Mouse (Mus musculus) kidney, postnatal 25 days (tissue): ENCODE results near the gene Dgcr2.
A peak's percentile ranks its signal among the peaks of the same experiment; 100 is the strongest.

ENCODE experiments used
- DNase-seq, 2 experiments: peaks; one replicate each; pipeline ENCODE4 v3.0.0; 2021; ENCODE audit warnings: mixed read lengths in 2 of 2

Gene Dgcr2

DNA sequence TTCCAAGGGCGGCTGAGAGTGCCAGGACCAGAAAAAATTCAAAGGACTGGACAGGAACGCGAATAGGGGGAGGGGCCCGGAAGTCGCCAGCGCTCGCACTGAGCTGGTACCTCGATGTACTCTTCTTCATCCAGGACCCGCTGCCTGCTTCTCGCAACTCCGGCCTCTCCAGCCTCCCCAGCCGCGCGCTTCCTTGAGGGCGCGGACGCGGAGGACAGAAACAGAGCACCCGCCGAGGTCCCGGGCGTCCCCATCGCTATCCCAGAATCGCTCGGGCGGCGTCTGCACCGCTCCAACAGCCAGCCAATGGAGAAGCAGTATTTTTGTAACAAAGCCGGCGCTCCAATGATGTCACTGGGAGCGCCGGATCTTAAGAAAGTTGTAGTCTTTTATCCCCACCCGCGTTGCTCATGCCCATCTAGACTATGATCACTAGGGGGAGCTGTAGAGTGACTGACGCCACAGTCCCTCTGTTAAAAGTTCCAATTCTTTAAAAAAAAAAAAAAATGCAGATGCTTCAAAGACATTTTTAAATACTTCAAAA, 12.8 kb upstream of the Dgcr2 start, which contains the start of gene Ess2:
Gene Ess2, minus strand, starts transcription at position 297 of the 544 bp plus-strand sequence.
- DNase-seq, result peak; percentile 90 to 96

DNA sequence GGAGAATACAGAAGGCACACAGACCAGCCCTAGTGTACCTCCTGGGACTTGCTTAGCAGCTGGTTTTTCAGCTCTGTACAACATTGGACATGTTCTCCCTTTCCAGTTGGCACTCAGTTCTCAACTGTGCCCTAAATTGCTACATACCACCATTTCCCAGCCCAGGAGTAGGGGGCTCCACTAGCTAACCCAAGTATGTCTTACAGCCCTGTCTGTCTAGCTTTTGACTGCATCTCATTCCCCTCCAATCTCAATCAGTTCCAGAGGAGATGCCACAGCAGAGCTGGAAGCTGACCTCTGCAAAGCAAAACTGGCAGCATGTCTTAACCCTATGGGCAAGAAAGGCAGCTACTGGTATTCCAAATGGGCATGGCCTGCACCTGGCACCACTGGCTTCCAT, 2.3 kb downstream of the Dgcr2 start:
- peak in 1 of 2 experiments; percentile 7 for DNase-seq

DNA sequence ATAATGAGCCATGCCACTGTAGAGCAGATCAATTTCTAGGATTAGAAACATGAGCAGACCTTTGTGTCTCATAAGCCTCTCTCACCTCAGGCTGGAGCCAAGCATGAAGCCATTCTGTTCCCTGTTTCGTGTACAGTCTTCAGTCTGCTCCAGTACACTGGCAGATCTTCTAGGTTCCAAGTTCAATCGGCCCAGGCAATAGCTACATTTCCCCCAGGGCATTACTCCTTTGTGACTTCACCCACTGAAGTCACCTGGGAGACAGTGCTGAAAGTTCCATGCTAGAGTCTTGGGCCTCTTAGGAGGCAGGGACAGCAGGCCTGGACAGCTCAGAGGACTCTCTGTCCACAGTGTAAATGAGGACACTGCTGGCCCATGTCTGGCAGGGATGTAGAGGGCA, 4.4 kb downstream of the Dgcr2 start, which contains the start of gene Tssk1:
Gene Tssk1, plus strand, starts transcription at position 301 of the 400 bp plus-strand sequence.
- DNase-seq, result no peak

DNA sequence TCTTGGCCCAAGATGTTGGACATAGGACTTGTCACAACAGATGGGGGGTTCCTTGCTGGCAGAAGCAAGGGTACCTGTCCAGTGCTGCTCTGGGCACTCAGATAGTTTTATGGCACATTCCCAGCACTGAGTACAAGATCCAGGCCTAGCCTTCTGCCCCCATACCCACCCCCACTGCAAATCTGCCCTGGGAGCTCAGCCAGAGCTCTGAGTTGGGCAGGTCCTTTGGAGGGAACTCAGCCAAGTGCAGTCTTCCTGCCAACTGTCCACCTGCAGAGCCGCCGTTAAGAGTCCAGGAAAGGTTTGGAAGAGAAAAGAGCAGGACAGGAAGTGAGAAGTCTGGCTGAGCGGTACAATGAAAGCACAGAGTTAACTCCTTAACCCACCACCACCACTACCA, 5.8 kb downstream of the Dgcr2 start:
- DNase-seq, result peak; percentile 87 to 93

DNA sequence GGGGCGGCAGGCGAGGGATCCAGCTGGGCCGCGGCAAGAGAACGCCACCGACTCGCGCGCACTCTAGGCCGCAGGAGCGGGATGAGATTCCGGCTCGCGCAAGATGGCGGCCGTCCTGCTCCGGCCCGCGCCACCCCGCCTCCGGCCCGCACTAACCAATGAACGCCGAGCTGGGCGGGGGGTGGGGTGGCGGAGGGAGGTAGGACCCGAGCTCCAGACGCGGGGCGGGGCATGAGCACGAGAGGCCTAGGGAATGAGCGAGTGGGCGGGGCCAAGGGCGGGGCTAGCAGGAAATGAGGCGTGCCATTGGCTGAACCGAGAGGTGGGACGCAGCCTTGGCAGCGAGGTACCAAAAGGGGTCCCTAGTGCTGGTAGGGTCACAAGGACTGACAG, 6.8 kb downstream of the Dgcr2 start, which contains the start of gene Gm20518:
Gene Gm20518, minus strand, starts transcription at position 105 of the 393 bp plus-strand sequence.
- peak; percentile 100 for DNase-seq

DNA sequence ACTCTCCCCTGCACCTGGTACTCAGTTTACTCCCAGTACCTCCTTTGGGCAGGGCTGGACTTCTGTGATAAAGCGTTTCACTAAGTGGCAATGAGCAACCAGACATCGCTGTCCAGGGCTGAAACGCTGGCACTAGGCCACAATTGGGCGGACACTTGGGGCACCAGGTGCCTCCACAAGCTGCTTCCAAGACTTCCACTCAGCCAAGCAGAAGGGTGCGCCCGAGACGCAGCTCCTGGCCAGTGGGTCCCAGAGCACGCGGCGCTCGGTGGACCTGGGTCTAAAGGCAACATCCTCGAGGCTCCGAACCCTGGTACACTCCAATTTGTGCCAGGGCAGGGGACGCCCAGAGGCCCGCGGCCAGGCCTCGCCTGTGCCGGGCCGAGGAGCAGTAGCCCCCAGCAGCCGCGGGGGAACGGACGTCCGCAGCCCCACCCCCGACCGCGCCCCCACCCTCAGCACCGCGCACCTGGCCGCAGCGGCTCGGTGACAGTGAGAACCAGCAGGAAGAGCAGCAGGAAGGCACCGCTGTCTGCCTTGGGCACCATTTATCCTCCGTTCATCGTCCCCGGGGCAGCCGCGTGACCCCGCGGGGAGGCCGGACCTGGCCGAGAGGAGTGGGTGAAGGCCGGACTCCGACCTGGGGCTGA, 7.3 kb downstream of the Dgcr2 start:
- DNase-seq, result peak; percentile 92 to 96

DNA sequence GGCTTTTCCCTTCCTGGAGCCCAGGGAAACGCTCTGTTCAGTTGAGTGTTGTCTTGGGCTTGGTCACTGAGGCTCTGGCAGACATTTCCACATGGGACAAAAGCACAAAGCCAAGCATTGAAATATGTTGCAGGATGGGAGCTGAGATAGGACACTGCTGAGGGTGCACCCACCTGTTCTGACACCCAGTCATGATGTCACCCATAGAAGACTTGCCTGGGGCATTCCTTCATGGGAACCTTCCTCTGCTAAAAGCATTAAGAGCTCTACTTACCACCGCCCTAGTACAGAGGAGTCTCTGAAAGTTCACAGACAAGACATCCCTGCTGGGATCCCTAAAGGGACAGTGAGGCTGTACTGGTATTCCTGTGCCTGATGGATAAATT, 8.0 kb downstream of the Dgcr2 start:
- DNase-seq, result no peak

DNA sequence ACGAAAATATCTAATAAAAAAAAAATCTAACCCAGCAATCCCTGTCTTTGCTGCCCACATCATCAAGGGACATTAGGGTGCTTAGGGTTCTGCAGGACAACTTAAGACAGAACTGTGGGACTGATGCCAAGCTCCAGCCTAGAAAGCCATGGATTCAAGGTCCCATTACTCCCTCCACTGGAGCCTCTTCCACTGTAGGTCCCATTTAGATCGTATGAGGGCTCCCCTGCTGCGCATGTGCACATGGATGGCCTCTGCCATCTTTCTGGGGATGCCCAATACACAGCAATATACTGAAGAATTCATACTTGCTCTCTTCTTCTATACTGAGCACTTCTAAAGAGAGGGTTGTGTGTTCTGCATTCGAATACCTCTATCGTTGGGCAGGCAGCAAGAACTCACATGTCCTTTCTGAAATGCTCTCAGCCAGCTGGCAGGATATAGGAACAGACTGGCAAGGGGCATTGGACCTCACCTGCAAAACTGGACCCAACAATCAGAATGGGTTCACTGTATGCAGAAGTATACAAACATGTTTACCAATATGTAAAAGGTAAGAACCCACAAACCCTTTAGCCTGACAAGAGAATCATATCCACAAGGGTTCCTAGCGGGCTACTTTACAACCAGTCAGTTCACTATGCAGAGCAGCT, 8.5 kb downstream of the Dgcr2 start:
- peak in 1 of 2 experiments; percentile 20 for DNase-seq

DNA sequence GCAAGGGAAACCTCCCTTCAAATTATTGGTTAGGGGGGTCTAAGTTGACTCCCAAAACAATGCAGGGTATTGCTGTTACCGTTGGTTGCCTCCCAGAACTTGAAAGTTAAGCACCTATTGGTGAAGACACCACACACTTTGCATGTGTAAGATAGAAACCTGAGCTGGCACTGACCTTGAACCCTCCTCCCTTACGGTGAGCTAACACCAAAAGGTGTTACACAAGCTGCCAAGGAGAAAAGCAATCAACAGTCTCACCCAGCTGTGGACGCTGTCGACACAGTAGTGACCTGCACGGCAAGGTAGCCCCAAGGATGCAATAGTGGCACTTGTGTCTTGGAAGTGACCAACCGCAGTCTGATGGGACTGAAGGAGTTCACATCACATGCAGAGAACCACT, 14.2 kb downstream of the Dgcr2 start:
- no peak for DNase-seq

DNA sequence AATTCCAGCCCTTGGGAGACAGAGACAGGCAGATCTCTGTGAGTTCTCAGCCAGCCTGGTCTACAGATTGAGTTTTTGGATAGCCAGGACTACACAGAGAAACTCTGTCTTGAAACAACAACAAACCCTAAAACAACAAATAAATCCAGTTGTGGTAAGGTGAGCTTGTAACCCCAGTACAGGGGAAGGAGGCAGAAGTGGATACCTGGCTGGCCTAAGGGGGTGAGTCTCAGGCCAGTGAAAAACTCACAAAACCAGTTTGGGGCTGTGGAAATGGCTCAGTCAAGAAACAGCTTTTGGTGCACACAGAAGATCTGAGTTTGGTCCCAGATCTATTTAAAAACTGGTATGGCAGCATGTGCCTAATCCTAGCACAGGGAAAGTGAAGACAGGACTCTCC, 16.2 kb downstream of the Dgcr2 start:
- no peak for DNase-seq

DNA sequence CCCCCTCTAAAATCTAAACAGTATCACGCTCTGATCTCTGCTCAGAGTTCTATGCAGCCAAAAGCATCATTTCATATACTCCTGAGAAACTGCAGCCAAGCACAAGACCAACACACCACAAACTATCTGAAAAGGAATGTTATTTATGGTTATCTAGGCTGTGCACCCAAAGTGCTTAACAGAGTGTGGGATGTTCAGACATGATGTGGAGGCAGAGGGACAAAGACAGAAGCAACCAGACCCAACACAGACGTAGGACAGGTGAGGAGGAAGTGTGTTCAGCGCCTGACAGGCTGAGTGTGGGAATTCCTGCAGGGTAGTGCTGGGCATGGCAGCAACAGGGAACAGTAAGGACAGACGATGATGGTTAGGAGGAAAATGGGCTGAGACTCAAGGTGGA, 18.8 kb downstream of the Dgcr2 start:
- DNase-seq, result no peak

DNA sequence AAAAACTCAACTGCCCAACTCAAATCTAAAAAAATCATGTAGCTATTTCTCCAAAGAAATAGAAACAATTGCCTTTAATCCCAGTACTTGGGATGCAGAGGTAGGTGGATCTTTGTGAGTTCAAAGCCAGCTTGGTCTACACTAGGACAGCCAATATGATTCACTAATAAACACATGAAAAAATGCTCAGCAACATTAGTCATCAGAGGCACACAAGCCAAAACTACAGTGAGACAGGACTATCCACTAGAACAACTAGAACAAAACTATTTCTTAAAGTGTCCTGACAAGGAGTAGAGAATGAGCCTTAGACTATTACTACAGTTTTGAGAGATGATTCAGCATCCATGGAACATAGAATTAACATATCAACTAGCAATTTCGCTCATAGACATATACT, 22.3 kb downstream of the Dgcr2 start:
- no peak for DNase-seq

DNA sequence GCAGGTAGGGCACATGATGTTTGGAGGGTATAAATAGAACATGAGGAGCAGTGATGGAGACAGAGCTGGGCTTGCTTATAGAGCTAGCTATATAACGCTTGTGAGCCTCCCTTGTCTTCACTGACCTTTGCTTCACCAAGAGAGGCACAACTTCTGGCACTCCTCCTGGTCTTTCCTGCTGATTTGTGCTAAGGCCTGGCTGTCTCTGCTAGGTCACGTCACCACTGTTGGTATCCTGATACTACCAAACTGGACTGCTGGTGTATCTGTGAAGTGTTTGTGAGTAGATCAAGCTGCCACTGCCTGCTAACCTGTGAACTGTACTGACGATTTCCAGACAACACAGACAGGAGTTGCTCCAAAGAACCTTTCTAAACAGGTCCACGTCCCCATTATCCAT, 23.2 kb downstream of the Dgcr2 start:
- no peak for DNase-seq

DNA sequence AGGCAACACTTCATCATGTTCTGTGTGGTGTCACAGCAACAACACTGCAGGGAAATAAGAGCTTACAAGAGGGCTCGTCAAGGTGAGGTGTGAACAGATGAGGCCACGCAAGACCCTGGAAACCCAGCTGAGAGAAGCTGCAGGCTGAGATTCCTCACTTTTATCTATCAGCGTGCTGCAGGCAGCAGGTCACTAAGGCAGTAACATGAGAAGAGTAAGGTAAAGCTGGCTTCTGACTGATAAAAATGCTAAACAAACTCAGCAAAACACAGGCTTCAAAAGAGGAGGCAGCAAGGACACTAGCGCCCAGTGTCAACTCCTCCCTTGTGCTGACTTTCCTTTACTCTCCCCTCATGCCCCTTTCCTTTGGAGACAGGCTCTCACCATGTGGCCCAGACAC, 25.4 kb downstream of the Dgcr2 start:
- no peak for DNase-seq

DNA sequence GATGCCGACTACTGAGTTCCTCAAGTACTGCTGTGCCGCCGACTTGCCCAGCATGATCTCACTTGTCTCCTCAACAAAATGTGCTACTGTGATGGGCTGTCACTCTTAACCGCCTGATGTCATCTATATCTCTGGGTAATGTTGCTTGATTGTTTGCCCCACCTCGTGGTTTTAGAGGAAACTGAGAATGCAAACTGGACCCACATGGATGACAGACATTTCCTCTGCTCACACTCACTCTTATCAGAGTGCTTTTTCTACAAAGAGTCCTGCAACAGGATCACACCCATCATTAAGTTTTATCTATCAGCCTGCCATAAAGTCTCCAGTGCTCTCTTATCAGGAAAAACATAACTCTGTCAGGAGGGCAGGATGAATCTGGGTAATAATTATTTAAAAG, 27.1 kb downstream of the Dgcr2 start:
- no peak for DNase-seq

DNA sequence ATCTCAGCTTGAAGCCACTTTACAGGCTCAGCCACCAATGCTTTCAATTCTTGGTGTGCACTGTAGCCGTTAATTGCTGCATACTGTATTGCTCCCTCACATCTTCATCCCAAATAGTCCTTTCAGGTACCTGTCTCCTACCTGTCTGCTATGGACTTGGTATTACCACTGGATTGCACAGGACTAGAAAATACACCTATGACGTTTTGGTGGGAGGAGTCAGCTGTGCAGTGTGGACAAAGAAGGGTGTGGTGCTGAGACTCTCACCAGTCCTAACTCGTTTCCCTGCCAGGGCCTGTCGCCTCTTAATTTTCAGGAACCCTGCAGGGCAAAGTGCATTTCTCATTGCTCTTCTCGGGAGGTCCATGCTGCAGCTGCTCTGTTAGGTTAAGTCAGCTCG, 32.6 kb downstream of the Dgcr2 start:
- peak; percentile 50 to 65 for DNase-seq

DNA sequence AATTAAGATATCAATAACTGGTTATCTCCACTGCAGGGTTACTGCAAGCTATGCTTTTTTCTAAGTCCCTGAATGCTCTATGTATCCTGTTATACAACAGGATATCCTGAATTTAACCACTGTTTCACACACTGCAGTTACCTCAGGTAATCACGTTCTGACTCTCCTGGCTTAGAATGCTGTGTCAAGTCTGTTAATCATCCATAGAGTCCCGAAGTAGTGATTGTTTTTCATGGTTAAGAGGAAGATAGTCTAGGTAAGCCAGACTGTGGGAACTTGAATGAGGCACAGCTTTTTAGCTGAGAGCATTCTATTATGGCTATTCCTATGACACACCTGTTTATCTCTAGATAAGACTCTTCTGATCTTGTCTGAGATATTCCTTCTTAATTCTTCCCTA, 33.1 kb downstream of the Dgcr2 start:
- no peak for DNase-seq

DNA sequence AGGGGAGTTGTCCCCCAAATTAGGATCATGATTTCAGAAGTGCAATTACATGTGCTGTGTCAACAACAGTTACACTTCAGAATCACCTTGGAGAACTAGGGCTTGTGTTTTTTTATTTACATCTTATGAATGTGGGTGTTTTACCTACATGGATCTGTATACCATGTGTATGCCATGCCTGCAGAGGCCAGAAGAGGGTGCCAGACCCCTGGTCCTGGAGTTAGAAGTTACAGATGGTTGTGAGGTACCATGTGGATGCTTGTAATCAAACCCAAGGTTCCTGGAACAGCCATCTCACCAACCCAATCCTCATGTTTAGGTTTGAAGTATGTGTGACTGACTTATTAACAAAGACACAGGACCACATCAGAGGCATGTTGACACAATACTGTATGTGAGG, 39.8 kb downstream of the Dgcr2 start:
- DNase-seq, result peak in 1 of 2 experiments; percentile 48

DNA sequence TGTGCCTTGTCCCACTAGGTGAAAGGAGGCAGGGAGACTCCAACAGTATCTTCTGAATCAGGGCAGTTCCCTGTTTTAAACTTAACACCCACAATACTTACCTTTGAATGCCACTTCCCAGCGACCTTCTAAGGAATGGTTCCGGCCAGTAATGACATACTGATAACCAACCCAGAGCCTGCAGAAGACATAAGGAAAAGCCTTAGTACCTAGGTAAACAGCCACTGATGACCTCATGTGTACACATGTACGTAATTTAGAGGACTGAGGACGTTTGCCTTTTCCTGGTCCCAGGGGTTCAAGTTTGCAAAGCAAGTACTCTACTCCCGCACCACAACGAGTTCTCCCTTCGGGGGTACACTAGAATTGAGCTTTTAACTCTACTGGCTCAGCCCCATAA, 41.2 kb downstream of the Dgcr2 start:
- DNase-seq, result no peak

DNA sequence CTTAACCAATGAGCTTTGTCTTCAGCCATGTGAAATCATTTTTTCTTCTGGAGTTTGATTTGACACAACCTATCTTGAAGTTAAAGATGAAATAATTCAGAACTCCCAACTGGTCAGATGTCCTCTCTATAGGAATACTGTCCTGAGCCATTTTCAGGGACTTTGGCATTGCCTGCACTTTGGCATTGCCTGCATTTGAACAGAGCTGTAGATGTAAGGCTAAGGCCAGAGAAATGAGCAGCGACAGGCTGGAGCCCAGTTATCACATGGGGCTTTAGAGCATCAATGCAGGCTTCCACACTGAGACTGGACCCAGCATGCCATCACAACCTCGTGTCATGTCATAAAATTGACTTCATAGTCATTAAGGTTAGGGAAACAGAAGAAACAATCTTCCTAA, 45.1 kb downstream of the Dgcr2 start:
- DNase-seq, result peak in 1 of 2 experiments; percentile 13

DNA sequence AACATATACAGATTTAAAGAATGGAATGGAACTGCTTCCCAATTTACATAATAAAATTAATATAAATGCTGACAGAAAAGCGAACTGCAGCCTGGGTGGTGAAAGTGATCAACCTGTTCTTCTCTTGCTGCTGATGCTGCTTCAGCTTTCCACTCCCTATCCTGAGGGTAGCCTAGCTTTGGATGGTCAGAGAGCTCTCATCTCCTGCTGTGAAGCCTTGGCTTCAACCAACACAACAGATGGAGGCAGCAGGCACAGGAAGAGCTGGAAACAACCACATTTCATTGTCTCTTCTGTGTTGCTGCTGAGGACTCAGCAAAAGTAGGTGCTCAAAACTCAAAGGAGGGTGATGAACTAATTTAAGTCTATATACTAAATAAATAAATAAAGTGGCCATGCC, 46.5 kb downstream of the Dgcr2 start:
- DNase-seq, result peak in 1 of 2 experiments; percentile 9

DNA sequence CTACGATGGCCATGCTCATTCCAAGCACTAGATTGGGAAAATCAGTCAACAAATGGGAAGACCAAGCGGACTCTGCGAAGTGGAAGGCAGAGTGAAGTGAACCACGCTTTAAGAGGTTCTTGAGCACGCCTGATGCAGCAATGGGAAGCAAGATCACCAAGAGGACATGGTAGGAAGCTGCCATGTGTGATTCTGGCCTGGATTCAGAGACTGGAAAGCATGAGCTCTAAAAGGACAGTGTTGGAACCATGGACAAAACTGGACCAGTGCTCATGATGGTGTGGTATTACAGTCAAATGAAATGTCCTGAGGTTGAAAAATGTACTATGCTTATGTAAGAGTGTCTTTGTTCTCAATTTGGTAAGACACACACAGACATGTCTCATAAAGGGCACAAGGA, 47.0 kb downstream of the Dgcr2 start:
- peak in 1 of 2 experiments; percentile 14 for DNase-seq

DNA sequence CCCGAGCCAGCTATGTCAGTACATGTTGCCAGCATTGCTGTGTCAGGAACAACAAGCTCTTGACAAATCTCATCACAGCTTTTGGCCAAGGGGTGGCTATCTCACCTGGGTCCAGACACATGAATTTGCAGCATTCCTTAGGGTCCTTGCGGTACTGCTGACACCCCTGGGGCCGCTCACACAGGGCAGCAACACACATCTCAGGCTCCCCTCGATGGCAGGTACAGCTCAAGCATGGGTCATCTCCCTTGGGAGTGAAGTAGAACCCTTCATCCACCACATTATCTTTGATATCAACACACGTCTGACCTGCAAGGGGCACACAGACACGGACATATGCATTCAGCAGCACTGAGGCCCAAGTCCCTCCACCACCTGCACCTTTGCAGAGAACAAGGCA, 48.9 kb downstream of the Dgcr2 start:
- no peak for DNase-seq

DNA sequence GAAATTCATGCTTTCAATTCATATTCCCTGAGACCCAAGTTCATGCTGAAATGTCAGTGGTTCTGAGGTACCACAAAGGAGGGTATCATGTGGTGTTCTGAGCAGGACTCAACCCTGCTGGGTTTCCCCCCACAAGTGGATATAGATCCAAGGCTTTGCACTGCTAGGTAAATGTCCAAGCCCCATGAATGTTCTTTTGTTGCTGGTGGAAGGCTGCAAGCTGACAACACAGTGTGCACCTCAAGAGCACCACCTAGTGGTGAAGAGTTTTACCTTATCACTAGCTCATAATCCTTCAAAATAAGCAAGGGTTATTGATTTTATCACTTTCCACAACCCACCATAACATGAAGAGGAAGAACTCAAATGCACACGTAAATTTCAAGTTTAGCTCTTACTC, 49.4 kb downstream of the Dgcr2 start:
- peak in 1 of 2 experiments; percentile 65 for DNase-seq
